Mouse (Mus musculus): ENCODE results near the gene Prkcz. TPM values are rescaled to one million over a fixed set of nuclear protein-coding genes. Genes with fewer than 3 reads are reported as not detected.
"Not testable (repeated sequence)": the region's sequence is repeated elsewhere in the genome, so short reads cannot be mapped to it uniquely, and the experiment has no call there.

The Prkcz gene
- polyA plus RNA-seq, 1 experiment from 2014 or later: 97.1 TPM

DNA sequence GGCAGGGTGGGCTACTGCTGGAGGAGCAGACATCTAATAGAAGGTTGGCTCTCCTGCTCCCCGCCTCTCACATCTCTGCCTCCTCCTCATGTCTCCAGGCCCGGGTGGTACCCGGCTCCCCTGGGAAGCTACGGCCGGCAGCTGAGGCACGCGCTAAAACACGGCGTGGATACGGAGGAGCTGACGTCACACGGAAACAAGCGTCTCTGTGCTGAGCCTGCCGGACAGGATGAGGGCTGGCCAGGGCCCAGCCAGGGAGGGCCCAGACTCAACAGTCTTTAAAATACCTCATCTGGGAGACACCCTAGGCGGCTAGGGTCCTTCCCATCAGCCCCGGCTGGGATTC, 15.6 kb downstream of the Prkcz start:
- peak; percentile 92 for ATAC-seq
- Histone ChIP-seq H3K9ac (ENCODE audit: low read depth, low read length) (peak overlapping the region; percentile 84), H3K4me2 (ENCODE audit: low read length) (peak overlapping the region; percentile 95), H3K4me3 (ENCODE audit: low read depth, low read length) (peak overlapping the region; percentile 62), H3K27me3 (ENCODE audit: control insufficient read depth, insufficient read depth, low read depth, low read length) (no peaks in the 10 kb centered on the region), H3K27ac (ENCODE audit: low read length) (peak overlapping the region; percentile 93), H3K4me1 (ENCODE audit: control insufficient read depth, insufficient read depth, low read length) (peaks cover 23% of the 10 kb centered on the region), H3K36me3 (ENCODE audit: control insufficient read depth, insufficient read depth, low read length) (no peaks in the 10 kb centered on the region), H3K9me3 (replicated peaks; ENCODE audit: control insufficient read depth, low read length, poor library complexity, severe bottlenecking) (no peaks in the 10 kb centered on the region)
- WGBS: 2% methylated on average over 16 of the region's 16 CpGs

DNA sequence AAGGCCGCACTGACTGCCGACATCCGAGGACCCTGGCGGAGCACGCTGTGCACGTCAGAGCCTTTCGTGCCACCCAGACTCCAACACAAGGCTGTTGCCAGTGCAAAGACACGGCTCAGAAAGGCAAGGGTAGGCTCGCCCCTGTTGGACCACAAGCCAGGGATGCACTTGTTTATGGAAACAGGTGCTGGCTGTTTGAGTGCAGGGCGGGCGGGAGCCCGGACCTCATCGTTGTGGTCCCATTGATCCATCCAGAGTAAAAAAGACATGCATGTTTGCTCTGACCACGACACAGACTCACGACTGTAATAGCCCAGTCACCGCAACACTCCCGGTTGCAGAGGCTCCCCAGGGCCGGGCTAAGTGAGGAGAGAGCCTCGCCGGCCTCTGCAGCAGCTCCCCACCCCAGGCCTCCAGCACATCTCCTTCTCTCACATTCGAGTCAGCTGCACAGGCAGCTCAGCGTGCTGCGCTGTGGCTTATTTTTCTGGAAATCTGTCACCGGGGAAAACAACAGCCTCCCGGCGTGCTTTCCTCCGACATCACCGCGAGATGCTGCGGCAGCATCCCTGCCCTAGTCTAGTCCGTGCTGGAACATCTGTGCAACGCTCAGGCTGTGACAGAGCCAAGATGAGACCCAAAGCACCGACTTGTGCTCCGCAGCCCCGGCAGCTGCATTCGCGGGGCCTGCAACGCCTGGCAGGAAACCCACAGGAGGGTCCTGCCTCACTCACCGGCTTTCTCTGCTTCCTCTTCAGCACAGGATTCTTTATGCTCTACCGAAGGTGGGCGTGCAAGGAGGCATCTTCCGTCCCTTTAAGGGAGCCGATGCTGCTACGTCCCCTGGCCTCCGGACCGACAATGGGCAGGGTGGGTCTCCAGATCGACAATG, 16.2 kb downstream of the Prkcz start:
- H3K27me3 ChIP-seq (ENCODE audit: control insufficient read depth, insufficient read depth, low read depth, low read length): no peaks in the 10 kb centered on the region
- H3K9me3 ChIP-seq (replicated peaks; ENCODE audit: control insufficient read depth, low read length, poor library complexity, severe bottlenecking): no peaks in the 10 kb centered on the region
- peaks cover 23% of the 10 kb centered on the region for H3K4me1 ChIP-seq (ENCODE audit: control insufficient read depth, insufficient read depth, low read length)
- H3K36me3 ChIP-seq (ENCODE audit: control insufficient read depth, insufficient read depth, low read length): no peaks in the 10 kb centered on the region
- peak overlapping the region; percentile 62 for H3K4me3 ChIP-seq (ENCODE audit: low read depth, low read length)
- H3K9ac ChIP-seq (ENCODE audit: low read depth, low read length): peak overlapping the region; percentile 84
- H3K27ac ChIP-seq (ENCODE audit: low read length): peak overlapping the region; percentile 93
- WGBS: 2% methylated on average over 47 of the region's 47 CpGs
- peak; percentile 69 for ATAC-seq
- peak overlapping the region; percentile 95 for H3K4me2 ChIP-seq (ENCODE audit: low read length)

- Histone ChIP-seq H3K4me2 (ENCODE audit: low read length) (peak overlapping the region; percentile 95), H3K4me1 (ENCODE audit: control insufficient read depth, insufficient read depth, low read length) (peaks cover 23% of the 10 kb centered on the region), H3K36me3 (ENCODE audit: control insufficient read depth, insufficient read depth, low read length) (no peaks in the 10 kb centered on the region), H3K9me3 (replicated peaks; ENCODE audit: control insufficient read depth, low read length, poor library complexity, severe bottlenecking) (no peaks in the 10 kb centered on the region), H3K27ac (ENCODE audit: low read length) (peak overlapping the region; percentile 93), H3K4me3 (ENCODE audit: low read depth, low read length) (peak overlapping the region; percentile 62), H3K27me3 (ENCODE audit: control insufficient read depth, insufficient read depth, low read depth, low read length) (no peaks in the 10 kb centered on the region), H3K9ac (ENCODE audit: low read depth, low read length) (peak overlapping the region; percentile 84)
- 43% methylated on average over 3 of the region's 3 CpGs for WGBS
- ATAC-seq: no peak
Measured at GRCm38 (mm10) chr4:155344299-155344600, 16.9 kb downstream of the Prkcz start.

GRCm38 (mm10) chr4:155343415-155344298, 17.5 kb downstream of the Prkcz start:
- Histone ChIP-seq H3K27me3 (ENCODE audit: control insufficient read depth, insufficient read depth, low read depth, low read length) (no peaks in the 10 kb centered on the region), H3K4me3 (ENCODE audit: low read depth, low read length) (peak overlapping the region; percentile 62), H3K9me3 (replicated peaks; ENCODE audit: control insufficient read depth, low read length, poor library complexity, severe bottlenecking) (no peaks in the 10 kb centered on the region), H3K4me1 (ENCODE audit: control insufficient read depth, insufficient read depth, low read length) (peaks cover 23% of the 10 kb centered on the region), H3K27ac (ENCODE audit: low read length) (peak overlapping the region; percentile 93), H3K9ac (ENCODE audit: low read depth, low read length) (peak overlapping the region; percentile 84), H3K4me2 (ENCODE audit: low read length) (peak overlapping the region; percentile 95), H3K36me3 (ENCODE audit: control insufficient read depth, insufficient read depth, low read length) (no peaks in the 10 kb centered on the region)
- 74% methylated on average over 14 of the region's 14 CpGs for WGBS
- ATAC-seq: no peak

GRCm38 (mm10) chr4:155336284-155337050, 24.7 kb downstream of the Prkcz start:
- Histone ChIP-seq H3K27me3 (ENCODE audit: control insufficient read depth, insufficient read depth, low read depth, low read length) (no peaks in the 10 kb centered on the region), H3K36me3 (ENCODE audit: control insufficient read depth, insufficient read depth, low read length) (no peaks in the 10 kb centered on the region), H3K9me3 (replicated peaks; ENCODE audit: control insufficient read depth, low read length, poor library complexity, severe bottlenecking) (no peaks in the 10 kb centered on the region), H3K4me3 (ENCODE audit: low read depth, low read length) (no peak overlapping the region), H3K4me1 (ENCODE audit: control insufficient read depth, insufficient read depth, low read length) (no peaks in the 10 kb centered on the region), H3K4me2 (ENCODE audit: low read length) (no peak overlapping the region), H3K27ac (ENCODE audit: low read length) (no peak overlapping the region), H3K9ac (ENCODE audit: low read depth, low read length) (no peak overlapping the region)
- WGBS: 90% methylated on average over 12 of the region's 12 CpGs
- no peak for ATAC-seq

DNA sequence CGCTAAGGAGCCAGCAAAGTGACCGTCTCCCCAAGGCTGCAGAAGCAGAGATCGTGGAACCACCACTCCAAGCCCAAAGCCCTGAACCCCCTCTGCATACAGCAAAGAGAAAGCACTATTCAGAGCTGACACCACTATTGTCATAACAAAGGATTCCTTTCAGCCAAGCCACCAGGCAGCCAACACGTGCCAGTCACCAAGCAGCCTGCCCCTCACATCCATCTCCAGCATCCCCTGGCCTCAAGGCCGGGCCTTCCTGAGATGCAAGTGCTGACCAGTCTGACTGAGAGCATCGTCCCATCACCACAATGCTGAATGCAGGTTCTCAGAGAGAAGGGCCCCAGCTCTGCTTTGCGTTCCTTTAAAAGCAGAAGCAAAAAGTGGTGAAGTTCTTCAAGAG, 28.9 kb downstream of the Prkcz start:
- no peak overlapping the region for H3K9ac ChIP-seq (ENCODE audit: low read depth, low read length)
- H3K9me3 ChIP-seq (replicated peaks; ENCODE audit: control insufficient read depth, low read length, poor library complexity, severe bottlenecking): no peaks in the 10 kb centered on the region
- no peak for ATAC-seq
- 0 out of 2 replicates have a peak, but pooled peaks cover 2% of the 10 kb centered on the region for H3K4me1 ChIP-seq (ENCODE audit: control insufficient read depth, insufficient read depth, low read length)
- H3K36me3 ChIP-seq (ENCODE audit: control insufficient read depth, insufficient read depth, low read length): no peaks in the 10 kb centered on the region
- no peaks in the 10 kb centered on the region for H3K27me3 ChIP-seq (ENCODE audit: control insufficient read depth, insufficient read depth, low read depth, low read length)
- H3K4me2 ChIP-seq (ENCODE audit: low read length): no peak overlapping the region
- H3K4me3 ChIP-seq (ENCODE audit: low read depth, low read length): no peak overlapping the region
- H3K27ac ChIP-seq (ENCODE audit: low read length): no peak overlapping the region
- WGBS: 46% methylated on average over 7 of the region's 7 CpGs

DNA sequence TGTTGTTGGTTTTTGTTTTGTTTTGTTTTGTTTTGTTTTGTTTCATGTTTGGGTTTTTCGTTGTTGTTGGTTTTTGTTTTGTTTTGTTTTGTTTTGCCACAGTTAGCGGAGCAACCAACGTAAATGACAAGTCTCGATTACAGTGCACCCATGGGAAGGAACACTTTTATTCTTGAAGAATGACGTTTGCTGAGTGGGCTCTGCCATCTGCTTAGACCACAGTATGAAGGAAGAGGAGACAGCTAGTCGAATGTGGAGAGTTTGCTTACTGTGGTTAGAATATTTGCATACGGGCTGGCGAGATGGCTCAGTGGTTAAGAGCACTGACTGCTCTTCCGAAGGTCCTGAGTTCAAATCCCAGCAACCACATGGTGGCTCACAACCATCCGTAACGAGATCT, 32.8 kb downstream of the Prkcz start:
- not testable (repeated sequence) for H3K36me3 ChIP-seq (ENCODE audit: control insufficient read depth, insufficient read depth, low read length); H3K4me1 ChIP-seq (ENCODE audit: control insufficient read depth, insufficient read depth, low read length); ATAC-seq; H3K9me3 ChIP-seq (replicated peaks; ENCODE audit: control insufficient read depth, low read length, poor library complexity, severe bottlenecking); H3K4me2 ChIP-seq (ENCODE audit: low read length); H3K27ac ChIP-seq (ENCODE audit: low read length); H3K4me3 ChIP-seq (ENCODE audit: low read depth, low read length); H3K27me3 ChIP-seq (ENCODE audit: control insufficient read depth, insufficient read depth, low read depth, low read length); H3K9ac ChIP-seq (ENCODE audit: low read depth, low read length)
- WGBS: 89% methylated on average over 10 of the region's 11 CpGs

DNA sequence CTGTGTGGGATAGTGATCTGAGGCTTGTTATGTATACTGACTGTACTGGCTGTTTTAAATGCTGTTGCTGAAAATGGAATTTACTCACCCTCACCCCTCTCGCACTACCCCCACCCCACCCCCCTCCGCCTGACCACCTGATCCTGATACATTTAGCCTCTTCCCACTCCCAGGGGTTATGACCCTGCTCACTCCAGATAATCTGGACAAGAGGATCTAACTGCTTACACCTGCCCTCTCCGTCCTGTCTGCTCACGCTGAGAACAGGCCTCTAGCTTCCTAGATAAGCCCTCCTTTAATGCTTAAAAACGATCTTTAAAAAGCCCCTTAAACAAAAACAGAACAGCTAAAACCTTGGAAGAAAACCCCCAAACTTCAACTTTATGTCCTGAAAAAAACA, 35.4 kb downstream of the Prkcz start:
- ATAC-seq: no peak
- no peaks in the 10 kb centered on the region for H3K36me3 ChIP-seq (ENCODE audit: control insufficient read depth, insufficient read depth, low read length)
- H3K27ac ChIP-seq (ENCODE audit: low read length): no peak overlapping the region
- no peak overlapping the region for H3K9ac ChIP-seq (ENCODE audit: low read depth, low read length)
- no peaks in the 10 kb centered on the region for H3K9me3 ChIP-seq (replicated peaks; ENCODE audit: control insufficient read depth, low read length, poor library complexity, severe bottlenecking)
- no peaks in the 10 kb centered on the region for H3K27me3 ChIP-seq (ENCODE audit: control insufficient read depth, insufficient read depth, low read depth, low read length)
- 44% methylated on average over 5 of the region's 5 CpGs for WGBS
- H3K4me2 ChIP-seq (ENCODE audit: low read length): no peak overlapping the region
- H3K4me3 ChIP-seq (ENCODE audit: low read depth, low read length): no peak overlapping the region
- H3K4me1 ChIP-seq (ENCODE audit: control insufficient read depth, insufficient read depth, low read length): peaks cover 20% of the 10 kb centered on the region
